Mouse (Mus musculus): Measurements from ENCODE around the gene Nlrc4. TPM values are rescaled to one million over a fixed set of nuclear protein-coding genes. Genes with fewer than 3 reads are reported as not detected.
A peak's percentile ranks its signal among the peaks of the same experiment; 100 is the strongest.

Nlrc4 gene
- polyA plus RNA-seq, 1 experiment from 2014 or later: 0.12 TPM

DNA sequence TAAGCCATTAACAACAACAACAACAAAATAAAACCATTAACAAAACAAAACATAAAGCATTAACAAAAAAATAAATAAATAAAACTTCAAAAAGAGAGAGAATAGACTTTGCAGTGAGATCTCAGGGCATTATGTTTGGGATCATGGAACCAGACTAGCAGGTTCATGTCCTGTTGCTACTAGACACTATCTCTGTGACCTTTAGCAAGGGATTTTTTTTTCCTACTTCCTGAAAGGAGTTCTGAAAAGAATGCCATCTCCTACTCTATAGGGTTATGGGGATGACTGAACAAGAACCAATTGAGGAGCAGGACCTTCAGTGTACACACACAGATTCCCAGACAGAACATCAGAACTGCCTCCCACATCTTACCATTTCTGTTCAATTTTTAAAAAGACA lies 4.6 kb upstream of the Nlrc4 start:
- TF ChIP-seq CTCF (IDR thresholded peaks at IDR 0.05): no peak
- POLR2A ChIA-PET: no interaction called here
- DNase-seq (ENCODE audit: low read depth, low spot score): no peak
- ATAC-seq: no peak
- no peaks in the 10 kb centered on the region for H3K27me3 ChIP-seq
- CTCF ChIA-PET: no interaction called here
- in situ Hi-C loops (cut with MboI; ENCODE audit: low pct_unique_long_range_greater_than_20kb): no loop called here

DNA sequence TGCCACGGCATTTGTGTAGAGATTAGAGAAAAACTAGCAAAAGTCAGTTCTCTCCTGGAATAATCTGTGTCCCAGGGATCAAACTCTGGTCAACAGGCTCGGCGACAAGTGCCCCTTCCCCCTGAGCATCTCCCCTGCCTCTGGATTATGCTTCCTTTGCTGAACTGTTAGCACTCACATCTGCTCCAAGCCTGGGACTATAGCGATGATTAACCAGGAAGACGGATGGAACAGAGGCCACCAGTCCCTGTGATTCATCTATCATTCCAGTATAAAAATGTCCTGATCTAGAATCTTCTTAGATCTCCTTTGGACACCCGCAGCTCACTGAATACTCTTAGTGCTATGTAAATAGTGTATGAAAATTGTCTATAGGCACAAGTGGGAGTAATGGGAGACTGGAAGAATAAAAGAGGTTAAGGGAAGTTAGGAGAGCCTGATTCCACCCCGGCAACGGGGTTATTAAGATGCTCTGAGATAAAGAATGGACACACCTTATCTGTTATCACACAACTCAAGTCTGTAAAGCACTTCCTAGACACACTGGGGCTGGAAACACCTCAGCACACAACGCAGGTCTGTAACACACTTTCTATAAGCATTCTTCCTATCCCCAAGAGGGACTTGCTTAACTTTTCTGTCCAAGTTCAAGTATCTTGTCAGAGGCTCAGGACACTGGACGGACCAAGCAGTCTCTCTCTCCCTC lies 817 bp downstream of the Nlrc4 start:
- ChIA-PET CTCF (no interaction called here), POLR2A (no interaction called here)
- in situ Hi-C loops (cut with MboI; ENCODE audit: low pct_unique_long_range_greater_than_20kb): no loop called here
- no peak for ATAC-seq
- H3K27me3 ChIP-seq: no peaks in the 10 kb centered on the region
- TF ChIP-seq CTCF (IDR thresholded peaks at IDR 0.05): no peak
- DNase-seq (ENCODE audit: low read depth, low spot score): no peak

DNA sequence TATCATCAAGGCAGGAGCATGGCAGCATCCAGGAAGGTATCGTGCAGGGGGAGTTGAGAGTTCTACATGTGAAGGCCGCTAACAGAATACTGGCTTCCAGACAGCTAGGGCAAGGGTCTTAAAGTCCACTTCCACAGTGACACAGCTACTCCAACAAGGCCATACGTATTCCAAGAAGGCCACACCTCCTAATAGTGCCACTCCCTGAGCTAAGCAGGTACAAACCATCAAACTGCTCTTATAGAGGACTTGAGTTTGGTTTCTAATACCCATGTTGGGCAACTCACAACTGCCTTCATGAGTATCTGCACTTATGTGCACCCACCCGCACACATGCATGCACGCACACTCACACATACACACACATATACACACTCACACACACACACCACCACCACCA lies 2.1 kb downstream of the Nlrc4 start:
- ATAC-seq (no peak), DNase-seq (ENCODE audit: low read depth, low spot score) (no peak)
- ChIA-PET POLR2A (no interaction called here), CTCF (interaction anchor here (1.0 kb wide), 1 partner anchor 9 kb away, joined by 4 read pairs; no protein-coding TSS in a partner anchor)
- in situ Hi-C loops (cut with MboI; ENCODE audit: low pct_unique_long_range_greater_than_20kb): no loop called here
- TF ChIP-seq CTCF (IDR thresholded peaks at IDR 0.05): no peak
- no peaks in the 10 kb centered on the region for H3K27me3 ChIP-seq

DNA sequence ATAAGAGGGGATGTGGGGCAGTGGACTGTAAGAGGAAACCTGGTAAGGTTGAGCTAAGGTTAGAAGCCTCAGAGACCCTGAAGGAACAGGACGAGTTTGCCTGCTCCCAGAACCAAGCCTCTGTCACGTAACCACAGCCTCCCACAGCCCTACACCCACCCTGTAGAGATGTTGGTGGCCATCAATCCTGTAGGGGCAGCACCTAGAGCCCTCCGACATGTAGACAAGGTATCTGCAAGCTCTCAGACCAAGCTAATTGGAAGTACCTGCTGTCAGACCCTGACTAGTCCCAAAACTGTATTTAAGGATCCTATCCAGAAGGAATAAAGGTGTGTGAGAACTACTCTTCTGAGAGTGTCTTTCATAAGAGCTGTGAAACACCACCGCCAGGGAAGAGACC lies 3.5 kb downstream of the Nlrc4 start:
- DNase-seq (ENCODE audit: low read depth, low spot score) (no peak), ATAC-seq (no peak)
- ChIA-PET POLR2A (no interaction called here), CTCF (no interaction called here)
- in situ Hi-C loops (cut with MboI; ENCODE audit: low pct_unique_long_range_greater_than_20kb): no loop called here
- no peak for TF ChIP-seq CTCF (IDR thresholded peaks at IDR 0.05)
- H3K27me3 ChIP-seq: no peaks in the 10 kb centered on the region

DNA sequence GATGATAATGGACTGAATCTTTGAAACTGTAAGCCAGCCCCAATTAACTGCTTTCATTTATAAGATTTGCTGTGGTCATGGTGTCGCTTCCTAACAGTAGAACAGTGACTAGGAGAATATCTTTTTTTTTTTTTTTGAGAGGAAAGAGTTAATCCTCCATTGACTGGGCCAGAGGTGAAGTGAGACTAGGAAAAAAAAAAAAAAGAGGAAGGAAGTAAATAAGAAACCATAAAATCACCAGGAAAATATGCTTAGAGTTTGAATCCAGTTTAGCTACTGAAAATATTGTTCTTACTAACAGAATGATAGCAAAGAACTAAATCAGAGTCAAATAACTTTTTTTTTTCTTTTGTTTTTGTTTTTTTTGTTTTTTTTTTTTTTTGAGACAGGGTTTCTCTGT lies 4.3 kb downstream of the Nlrc4 start:
- ATAC-seq (no peak), DNase-seq (ENCODE audit: low read depth, low spot score) (no peak)
- no peak for TF ChIP-seq CTCF (IDR thresholded peaks at IDR 0.05)
- no peaks in the 10 kb centered on the region for H3K27me3 ChIP-seq
- in situ Hi-C loops (cut with MboI; ENCODE audit: low pct_unique_long_range_greater_than_20kb): no loop called here
- ChIA-PET CTCF (no interaction called here), POLR2A (interaction anchor here (0.7 kb wide), 1 partner anchor 139 kb away, joined by 4 read pairs; no protein-coding TSS in a partner anchor)

DNA sequence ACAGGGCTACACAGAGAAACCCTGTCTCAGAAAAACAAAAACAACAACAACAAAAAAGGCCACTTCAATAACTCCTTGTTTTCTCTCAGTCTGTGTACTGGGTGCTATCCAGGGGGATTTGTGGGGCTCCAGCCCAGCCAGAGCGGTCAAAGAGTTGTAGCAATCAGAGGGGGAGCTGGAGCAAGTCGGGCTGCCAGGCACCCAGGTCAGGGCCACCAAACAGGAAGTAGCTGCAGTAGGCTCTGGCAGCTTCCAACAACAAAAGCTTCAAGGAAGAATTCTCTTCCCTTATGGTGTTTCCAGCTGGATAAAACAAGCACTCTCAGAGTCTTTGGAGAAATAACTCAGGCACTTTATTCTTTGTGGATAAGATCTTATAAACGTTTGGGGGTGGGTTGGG lies 5.0 kb downstream of the Nlrc4 start:
- CTCF ChIA-PET: no interaction called here
- H3K27me3 ChIP-seq: no peaks in the 10 kb centered on the region
- DNase-seq (ENCODE audit: low read depth, low spot score) (no peak), ATAC-seq (no peak)
- POLR2A ChIA-PET: interaction anchor here (0.6 to 0.7 kb wide), 2 partner anchors 37 to 138 kb away, joined by 3 to 4 read pairs; no protein-coding TSS in a partner anchor
- in situ Hi-C loops (cut with MboI; ENCODE audit: low pct_unique_long_range_greater_than_20kb): no loop called here
- no peak for TF ChIP-seq CTCF (IDR thresholded peaks at IDR 0.05)

GRCm38 (mm10) chr17:74449776-74450175 lies 9.2 kb downstream of the Nlrc4 start:
- TF ChIP-seq CTCF (IDR thresholded peaks at IDR 0.05): no peak
- in situ Hi-C loops (cut with MboI; ENCODE audit: low pct_unique_long_range_greater_than_20kb): no loop called here
- POLR2A ChIA-PET: no interaction called here
- no peak for ATAC-seq
- DNase-seq (ENCODE audit: low read depth, low spot score): no peak
- CTCF ChIA-PET: interaction anchor here (0.9 kb wide), 1 partner anchor 39 kb away, joined by 3 read pairs; the partner anchor contains the start of gene Yipf4
- peaks cover 6% of the 10 kb centered on the region for H3K27me3 ChIP-seq

DNA sequence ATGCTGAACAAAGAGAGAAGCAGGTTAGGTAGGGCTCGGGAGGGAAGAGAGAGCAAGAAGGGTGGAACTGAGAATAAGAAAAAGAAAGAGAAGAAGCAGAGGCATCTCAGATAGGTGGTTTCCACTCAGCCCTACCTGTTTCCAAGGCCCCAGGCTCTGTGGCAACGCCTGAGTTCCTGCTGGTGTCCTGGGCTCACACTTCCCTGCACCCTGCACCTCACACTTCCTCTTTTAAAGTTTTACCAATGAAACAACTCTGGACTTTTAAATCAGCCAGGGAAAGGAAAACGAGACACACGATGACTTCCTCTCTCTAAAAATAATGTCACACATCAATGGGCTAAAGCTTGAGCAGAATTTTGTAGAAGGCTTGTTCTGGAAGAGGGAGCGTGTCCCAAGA lies 18.5 kb downstream of the Nlrc4 start:
- no peak for TF ChIP-seq CTCF (IDR thresholded peaks at IDR 0.05)
- DNase-seq (ENCODE audit: low read depth, low spot score) (no peak), ATAC-seq (peak; percentile 60)
- H3K27me3 ChIP-seq: peaks cover 3% of the 10 kb centered on the region
- in situ Hi-C loops (cut with MboI; ENCODE audit: low pct_unique_long_range_greater_than_20kb): no loop called here
- ChIA-PET POLR2A (no interaction called here), CTCF (no interaction called here)

- H3K27me3 ChIP-seq: no peaks in the 10 kb centered on the region
- POLR2A ChIA-PET: no interaction called here
- in situ Hi-C loops (cut with MboI; ENCODE audit: low pct_unique_long_range_greater_than_20kb): no loop called here
- CTCF ChIA-PET: interaction anchor here (1.6 kb wide), 1 partner anchor 10 kb away, joined by 3 read pairs; no protein-coding TSS in a partner anchor
- DNase-seq (ENCODE audit: low read depth, low spot score): no peak
- ATAC-seq: no peak
- TF ChIP-seq CTCF (IDR thresholded peaks at IDR 0.05): no peak
Measured at GRCm38 (mm10) chr17:74437762-74438161, 21.2 kb downstream of the Nlrc4 start.

GRCm38 (mm10) chr17:74432631-74433030 lies 26.3 kb downstream of the Nlrc4 start:
- ChIA-PET POLR2A (no interaction called here), CTCF (no interaction called here)
- DNase-seq (ENCODE audit: low read depth, low spot score): no peak
- in situ Hi-C loops (cut with MboI; ENCODE audit: low pct_unique_long_range_greater_than_20kb): no loop called here
- TF ChIP-seq CTCF (IDR thresholded peaks at IDR 0.05): no peak
- no peaks in the 10 kb centered on the region for H3K27me3 ChIP-seq
- ATAC-seq: no peak

- peak; percentile 22 for TF ChIP-seq CTCF (IDR thresholded peaks at IDR 0.05)
- CTCF ChIA-PET: interaction anchor here (0.6 kb wide), 1 partner anchor 32 kb away, joined by 3 read pairs; no protein-coding TSS in a partner anchor
Measured at GRCm38 (mm10) chr17:74431481-74431880, 27.5 kb downstream of the Nlrc4 start.

DNA sequence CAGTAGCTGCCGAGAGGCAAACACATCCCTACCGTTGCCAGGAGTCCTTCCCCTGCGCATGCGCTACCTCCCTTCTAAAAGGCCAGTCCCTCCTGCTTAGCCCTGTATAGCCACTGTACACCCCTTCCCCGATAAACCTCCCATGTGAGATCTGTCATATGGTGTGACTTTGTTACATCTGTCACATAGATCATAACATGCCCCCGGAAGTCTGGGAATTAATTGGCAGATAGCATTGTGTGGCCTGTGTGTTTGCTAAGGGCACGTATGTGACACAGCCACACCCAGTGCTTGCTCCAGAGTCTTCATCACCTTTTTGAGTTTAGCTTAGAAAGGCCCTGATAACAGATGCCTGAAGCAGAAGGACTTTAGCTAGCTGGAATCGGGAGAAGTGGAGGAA lies 28.9 kb downstream of the Nlrc4 start:
- in situ Hi-C loops (cut with MboI; ENCODE audit: low pct_unique_long_range_greater_than_20kb): no loop called here
- ATAC-seq: no peak
- CTCF ChIA-PET: no interaction called here

More at GRCm38 (mm10) chr17:74431481-74431880, 27.5 kb downstream of the Nlrc4 start:
- ATAC-seq: no peak
- H3K27me3 ChIP-seq: no peaks in the 10 kb centered on the region
- POLR2A ChIA-PET: interaction anchor here (0.6 to 1.2 kb wide), 2 partner anchors 23 to 95 kb away, joined by 3 read pairs; no protein-coding TSS in a partner anchor
- DNase-seq (ENCODE audit: low read depth, low spot score): no peak
- in situ Hi-C loops (cut with MboI; ENCODE audit: low pct_unique_long_range_greater_than_20kb): no loop called here

More for the DNA sequence above, 28.9 kb downstream of the Nlrc4 start:
- no peak for TF ChIP-seq CTCF (IDR thresholded peaks at IDR 0.05)
- H3K27me3 ChIP-seq: no peaks in the 10 kb centered on the region
- DNase-seq (ENCODE audit: low read depth, low spot score): no peak
- POLR2A ChIA-PET: no interaction called here

Data from Patski (cell line).